In the genomic region with DNA sequence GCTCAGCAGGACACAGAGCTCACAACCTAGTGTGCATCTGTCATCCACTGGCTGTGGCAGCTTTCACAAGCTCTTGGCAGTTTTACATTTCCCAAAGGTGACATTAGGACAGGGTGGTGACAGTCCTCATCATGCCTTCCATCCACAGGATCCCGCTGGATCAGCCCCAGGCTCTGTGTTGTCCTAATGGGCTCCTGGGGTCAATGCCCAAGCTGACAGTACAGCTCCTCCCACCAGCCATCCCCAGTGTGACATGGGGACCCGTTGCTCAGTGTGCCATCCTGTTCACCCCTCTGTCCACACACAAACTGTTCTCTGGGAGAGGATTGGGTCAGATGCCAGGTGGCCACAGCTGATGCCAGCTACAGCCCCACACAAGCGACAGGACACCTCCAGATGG, we compare ENCODE assay signal across 14 mouse cellular contexts.
DNase-seq lines count a peak whose midpoint lies in the region; ATAC-seq and TF ChIP-seq lines count a peak whose summit lies in the region.
"Had no signal": no experiment of that assay in that cellular context is flagged by ENCODE, and none has a peak within 500 bp of the region (broad histone marks: within the 10 kb centered on the region; RNA-seq: fewer than 3 reads in every experiment).

No protein-coding gene starts in this region.

- no peak overlapping the region for H3K9ac ChIP-seq in heart, embryonic 14.5 days (ENCODE audit: low read length)
- no peak overlapping the region for H3K9ac ChIP-seq in heart, embryonic 12.5 days
- no peak overlapping the region for H3K9ac ChIP-seq in hindbrain, embryonic 12.5 days
- H3K9ac ChIP-seq in midbrain, postnatal 0 days (replicated peaks; ENCODE audit: low read length, poor library complexity, severe bottlenecking): no peak overlapping the region
- H3K9ac ChIP-seq: liver, embryonic 14.5 days; stomach, embryonic 15.5 days had no signal

- TF ChIP-seq POLR2A in cerebellum, adult 2 months (IDR thresholded peaks at IDR 0.05; ENCODE audit: borderline replicate concordance, insufficient read depth, low read length): no peak

- no peak overlapping the region for H3K4me2 ChIP-seq in heart, embryonic 14.5 days (ENCODE audit: low read length)
- no peak overlapping the region for H3K4me2 ChIP-seq in heart, embryonic 12.5 days
- no peak overlapping the region for H3K4me2 ChIP-seq in hindbrain, embryonic 12.5 days (replicated peaks)
- H3K4me2 ChIP-seq in midbrain, postnatal 0 days (ENCODE audit: low read depth, low read length, poor library complexity, severe bottlenecking): no peak overlapping the region
- H3K4me2 ChIP-seq: stomach, embryonic 15.5 days had no signal

- no peak overlapping the region for H3K4me3 ChIP-seq in heart, embryonic 14.5 days (ENCODE audit: control insufficient read depth in 1 of 2, insufficient read depth in 1 of 2, low read depth in 1 of 2, low read length in 2 of 2)
- H3K4me3 ChIP-seq in heart, embryonic 12.5 days: no peak overlapping the region
- no peak overlapping the region for H3K4me3 ChIP-seq in cerebellum, adult 2 months (replicated peaks; ENCODE audit: insufficient read depth, low read depth, low read length)
- H3K4me3 ChIP-seq in hindbrain, embryonic 12.5 days: no peak overlapping the region
- H3K4me3 ChIP-seq in midbrain, postnatal 0 days (ENCODE audit: low read depth, low read length): no peak overlapping the region
- H3K4me3 ChIP-seq: stomach, embryonic 15.5 days had no signal

- peaks cover 0 to 2% of the 10 kb centered on the region in 2 experiments; a peak in 2 of 4 replicates for H3K4me1 ChIP-seq in heart, embryonic 14.5 days (ENCODE audit: control insufficient read depth in 2 of 2, insufficient read depth in 2 of 2, low read length in 2 of 2)
- H3K4me1 ChIP-seq in heart, embryonic 12.5 days (replicated peaks): no peaks in the 10 kb centered on the region
- peaks cover 21% of the 10 kb centered on the region for H3K4me1 ChIP-seq in cerebellum, adult 2 months (ENCODE audit: control insufficient read depth, insufficient read depth, low read length)
- H3K4me1 ChIP-seq in hindbrain, embryonic 12.5 days: peaks cover 35% of the 10 kb centered on the region
- H3K4me1 ChIP-seq in midbrain, postnatal 0 days (ENCODE audit: insufficient read depth, low read length): peaks cover 8% of the 10 kb centered on the region
- H3K4me1 ChIP-seq: stomach, embryonic 15.5 days had no signal

- no peaks in the 10 kb centered on the region for H3K9me3 ChIP-seq in heart, embryonic 14.5 days (ENCODE audit: control insufficient read depth, low read length)
- H3K9me3 ChIP-seq in heart, embryonic 12.5 days (replicated peaks): 0 out of 2 replicates have a peak, but pooled peaks cover 4% of the 10 kb centered on the region
- no peaks in the 10 kb centered on the region for H3K9me3 ChIP-seq in hindbrain, embryonic 12.5 days (replicated peaks)
- no peaks in the 10 kb centered on the region for H3K9me3 ChIP-seq in midbrain, postnatal 0 days (ENCODE audit: low read length)
- H3K9me3 ChIP-seq: stomach, embryonic 15.5 days had no signal

- 47% methylated on average over 3 of the region's 3 CpGs for WGBS in heart, embryonic 14.5 days
- WGBS in heart, embryonic 12.5 days: 55% methylated on average over 3 of the region's 3 CpGs
- 24% methylated on average over 3 of the region's 3 CpGs for WGBS in cerebellum, adult 2 months
- 34% methylated on average over 3 of the region's 3 CpGs for WGBS in hindbrain, embryonic 12.5 days
- 64% methylated on average over 3 of the region's 3 CpGs for WGBS in midbrain, postnatal 0 days

- DNase-seq in cerebellum, adult 2 months: peak; percentile 45 to 51
- peak; percentile 47 for DNase-seq in midbrain, postnatal 0 days (ENCODE audit: low spot score)
- no peak for DNase-seq in thymus, adult 18-20 months
- DNase-seq in gastrocnemius, postnatal 10 days: no peak
- no peak for DNase-seq in lung, postnatal 25 days (ENCODE audit: low spot score)
- DNase-seq: layer of hippocampus, adult 9-11 months had no signal

- no peaks in the 10 kb centered on the region for H3K36me3 ChIP-seq in heart, embryonic 14.5 days (ENCODE audit: control insufficient read depth, insufficient read depth, low read length)
- no peaks in the 10 kb centered on the region for H3K36me3 ChIP-seq in heart, embryonic 12.5 days
- no peaks in the 10 kb centered on the region for H3K36me3 ChIP-seq in hindbrain, embryonic 12.5 days
- no peaks in the 10 kb centered on the region for H3K36me3 ChIP-seq in midbrain, postnatal 0 days (ENCODE audit: insufficient read depth, low read length)
- H3K36me3 ChIP-seq: stomach, embryonic 15.5 days had no signal

- 0 out of 2 replicates have a peak, but pooled peaks have one; percentile 4 for ATAC-seq in heart, embryonic 14.5 days (ENCODE audit: insufficient number of reproducible peaks, insufficient read depth, low FRiP score, low read depth)
- no peak for ATAC-seq in heart, embryonic 12.5 days (ENCODE audit: insufficient number of reproducible peaks, low FRiP score)
- ATAC-seq in hindbrain, embryonic 12.5 days (ENCODE audit: low FRiP score): peak; percentile 27
- no peak for ATAC-seq in midbrain, postnatal 0 days (ENCODE audit: low FRiP score)
- ATAC-seq: inflammation-experienced regulatory T-cells, adult 6 months had no signal

- TF ChIP-seq CTCF in cerebellum, adult 2 months (IDR thresholded peaks at IDR 0.05; ENCODE audit: borderline replicate concordance, insufficient read depth, low read depth, low read length): no peak
- no peak for TF ChIP-seq CTCF in midbrain, postnatal 0 days (IDR thresholded peaks at IDR 0.05)

- no peak overlapping the region for H3K27ac ChIP-seq in heart, embryonic 14.5 days (replicated peaks in 1 of 2; ENCODE audit: control insufficient read depth in 1 of 2, insufficient read depth in 1 of 2, low read depth in 2 of 2, low read length in 2 of 2)
- no peak overlapping the region for H3K27ac ChIP-seq in heart, embryonic 12.5 days (ENCODE audit: poor library complexity, severe bottlenecking)
- H3K27ac ChIP-seq in cerebellum, adult 2 months (ENCODE audit: insufficient read depth, low read length): no peak overlapping the region
- peak overlapping the region; percentile 82 for H3K27ac ChIP-seq in hindbrain, embryonic 12.5 days
- no peak overlapping the region for H3K27ac ChIP-seq in midbrain, postnatal 0 days (ENCODE audit: low read depth, low read length)
- H3K27ac ChIP-seq: kidney, postnatal 0 days; liver, embryonic 14.5 days; macrophage; stomach, embryonic 15.5 days had no signal

- H3K27me3 ChIP-seq in heart, embryonic 14.5 days (ENCODE audit: control insufficient read depth, insufficient read depth, low read length): peaks cover 5% of the 10 kb centered on the region
- peaks cover 17% of the 10 kb centered on the region; the same call in 1 of the 2 replicates for H3K27me3 ChIP-seq in heart, embryonic 12.5 days (replicated peaks)
- no peaks in the 10 kb centered on the region for H3K27me3 ChIP-seq in cerebellum, adult 2 months (ENCODE audit: control insufficient read depth, insufficient read depth, low read length)
- no peaks in the 10 kb centered on the region; the same call in 1 of the 2 replicates for H3K27me3 ChIP-seq in hindbrain, embryonic 12.5 days
- H3K27me3 ChIP-seq in midbrain, postnatal 0 days (ENCODE audit: insufficient read depth, low read length): no peaks in the 10 kb centered on the region
- H3K27me3 ChIP-seq: stomach, embryonic 15.5 days had no signal

Comparison
In these comparisons a context has a peak if more than half of its experiments do, and no peak if none do; other contexts are left out.
1. ATAC-seq: peak in heart, embryonic 14.5 days (single experiment) and hindbrain, embryonic 12.5 days (single experiment); none in heart, embryonic 12.5 days (single experiment) and midbrain, postnatal 0 days (single experiment).
2. DNase-seq: peak in cerebellum, adult 2 months (2 of 2) and midbrain, postnatal 0 days (single experiment); none in thymus, adult 18-20 months (0 of 2), gastrocnemius, postnatal 10 days (single experiment) and lung, postnatal 25 days (single experiment).